Mouse (Mus musculus): ENCODE measurements at regions not wholly inside any gene's neighbourhood (a gene's known extent, or its start where the extent isn't known, plus 50 kb on each side); places are given as distances from the start of the nearest gene placed in this dataset.

DNA sequence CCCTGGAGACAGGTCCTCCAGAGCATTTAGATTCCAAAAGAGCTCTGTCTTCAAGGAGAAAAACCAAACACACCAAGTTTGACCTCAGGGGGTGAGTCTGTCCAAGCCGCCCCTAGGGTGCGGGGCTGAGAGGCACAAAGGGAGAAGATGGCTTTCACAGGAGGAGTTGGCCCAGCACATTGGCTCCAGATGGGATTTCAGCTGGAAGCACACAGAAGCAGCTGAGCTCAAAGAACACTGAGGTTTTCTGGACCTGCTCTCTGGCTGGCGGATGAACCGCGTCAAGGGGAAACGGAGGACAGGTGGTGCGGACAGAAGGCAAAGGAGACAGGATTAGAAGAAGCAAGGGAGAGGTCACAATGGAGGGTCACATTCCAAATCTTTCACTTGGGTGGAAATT lies 466.9 kb downstream of the Prss52 start:
- Histone ChIP-seq H3K9ac (replicated peaks; ENCODE audit: low read depth, low read length) (no peak overlapping the region), H3K27ac (ENCODE audit: low read depth) (no peak overlapping the region), H3K4me2 (ENCODE audit: low read depth, low read length) (no peak overlapping the region), H3K4me3 (ENCODE audit: low read depth, low read length) (no peak overlapping the region), H3K36me3 (replicated peaks; ENCODE audit: control insufficient read depth, insufficient read depth, low read length) (no peaks in the 10 kb centered on the region), H3K27me3 (ENCODE audit: control insufficient read depth, insufficient read depth, low read length) (no peaks in the 10 kb centered on the region; the same call in 1 of the 2 replicates), H3K4me1 (ENCODE audit: control insufficient read depth, insufficient read depth) (no peaks in the 10 kb centered on the region), H3K9me3 (replicated peaks; ENCODE audit: control insufficient read depth, low read length) (no peaks in the 10 kb centered on the region)
- TF ChIP-seq CTCF (IDR thresholded peaks at IDR 0.05; ENCODE audit: low read depth) (no peak), EP300 (IDR thresholded peaks at IDR 0.05; ENCODE audit: low read depth) (no peak)
- DNase-seq (ENCODE audit: low spot score): no peak
- WGBS: 88% methylated on average over 7 of the region's 7 CpGs
- ATAC-seq (ENCODE audit: insufficient read depth, low read depth): no peak

- H3K27ac ChIP-seq (ENCODE audit: low read depth): no peak overlapping the region
- ATAC-seq (ENCODE audit: insufficient read depth, low read depth) (no peak), DNase-seq (ENCODE audit: low spot score) (no peak)
- H3K9ac ChIP-seq (replicated peaks; ENCODE audit: low read depth, low read length): no peak overlapping the region
- no peak overlapping the region for H3K4me3 ChIP-seq (ENCODE audit: low read depth, low read length)
- H3K36me3 ChIP-seq (replicated peaks; ENCODE audit: control insufficient read depth, insufficient read depth, low read length): no peaks in the 10 kb centered on the region
- H3K4me1 ChIP-seq (ENCODE audit: control insufficient read depth, insufficient read depth): no peaks in the 10 kb centered on the region
- peaks cover 4% of the 10 kb centered on the region; the same call in 1 of the 2 replicates for H3K27me3 ChIP-seq (ENCODE audit: control insufficient read depth, insufficient read depth, low read length)
- no peak overlapping the region for H3K4me2 ChIP-seq (ENCODE audit: low read depth, low read length)
- H3K9me3 ChIP-seq (replicated peaks; ENCODE audit: control insufficient read depth, low read length): no peaks in the 10 kb centered on the region
- no peak for TF ChIP-seq CTCF (IDR thresholded peaks at IDR 0.05; ENCODE audit: low read depth)
- TF ChIP-seq EP300 (IDR thresholded peaks at IDR 0.05; ENCODE audit: low read depth): no peak
- 62% methylated on average over 2 of the region's 2 CpGs for WGBS
These were observed 468.7 kb downstream of the Prss52 start for GRCm38 (mm10) chr14:64572756-64573155.

GRCm38 (mm10) chr14:64573773-64574172 lies 469.7 kb downstream of the Prss52 start:
- Histone ChIP-seq H3K4me2 (ENCODE audit: low read depth, low read length) (no peak overlapping the region), H3K4me1 (ENCODE audit: control insufficient read depth, insufficient read depth) (no peaks in the 10 kb centered on the region), H3K27ac (ENCODE audit: low read depth) (no peak overlapping the region), H3K27me3 (ENCODE audit: control insufficient read depth, insufficient read depth, low read length) (peaks cover 4% of the 10 kb centered on the region; the same call in 1 of the 2 replicates), H3K9me3 (replicated peaks; ENCODE audit: control insufficient read depth, low read length) (no peaks in the 10 kb centered on the region), H3K9ac (replicated peaks; ENCODE audit: low read depth, low read length) (no peak overlapping the region), H3K36me3 (replicated peaks; ENCODE audit: control insufficient read depth, insufficient read depth, low read length) (no peaks in the 10 kb centered on the region), H3K4me3 (ENCODE audit: low read depth, low read length) (no peak overlapping the region)
- ATAC-seq (ENCODE audit: insufficient read depth, low read depth) (no peak), DNase-seq (ENCODE audit: low spot score) (no peak)
- 58% methylated on average over 5 of the region's 5 CpGs for WGBS
- TF ChIP-seq CTCF (IDR thresholded peaks at IDR 0.05; ENCODE audit: low read depth) (no peak), EP300 (IDR thresholded peaks at IDR 0.05; ENCODE audit: low read depth) (no peak)

DNA sequence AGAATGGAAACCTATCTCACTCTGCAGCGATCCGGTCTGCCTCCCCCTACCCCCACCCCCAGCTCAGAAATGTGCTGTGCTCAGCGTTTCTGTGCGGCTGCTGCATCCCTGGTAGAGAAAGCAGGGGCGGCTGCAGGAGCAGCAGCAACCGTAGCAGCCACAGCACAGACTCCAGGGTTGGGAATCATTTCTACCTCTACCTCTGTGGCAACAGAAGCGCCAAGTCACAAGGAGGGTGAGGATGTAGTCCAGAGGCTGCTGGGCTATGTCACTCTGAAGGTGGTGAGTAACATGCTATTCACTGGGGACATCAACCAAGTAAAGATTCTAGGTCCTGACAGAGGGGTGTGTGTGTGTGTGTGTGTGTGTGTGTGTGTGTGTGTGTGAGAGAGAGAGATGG lies 470.2 kb downstream of the Prss52 start:
- Histone ChIP-seq H3K27me3 (ENCODE audit: control insufficient read depth, insufficient read depth, low read length) (peaks cover 4% of the 10 kb centered on the region; the same call in 1 of the 2 replicates), H3K4me3 (ENCODE audit: low read depth, low read length) (no peak overlapping the region), H3K4me1 (ENCODE audit: control insufficient read depth, insufficient read depth) (no peaks in the 10 kb centered on the region), H3K36me3 (replicated peaks; ENCODE audit: control insufficient read depth, insufficient read depth, low read length) (no peaks in the 10 kb centered on the region), H3K27ac (ENCODE audit: low read depth) (no peak overlapping the region), H3K4me2 (ENCODE audit: low read depth, low read length) (no peak overlapping the region), H3K9ac (replicated peaks; ENCODE audit: low read depth, low read length) (no peak overlapping the region), H3K9me3 (replicated peaks; ENCODE audit: control insufficient read depth, low read length) (no peaks in the 10 kb centered on the region)
- WGBS: 39% methylated on average over 7 of the region's 7 CpGs
- no peak for TF ChIP-seq EP300 (IDR thresholded peaks at IDR 0.05; ENCODE audit: low read depth)
- TF ChIP-seq CTCF (IDR thresholded peaks at IDR 0.05; ENCODE audit: low read depth): no peak
- ATAC-seq (ENCODE audit: insufficient read depth, low read depth) (no peak), DNase-seq (ENCODE audit: low spot score) (no peak)

- Histone ChIP-seq H3K27me3 (ENCODE audit: control insufficient read depth, insufficient read depth, low read length) (peaks cover 4% of the 10 kb centered on the region; the same call in 1 of the 2 replicates), H3K36me3 (replicated peaks; ENCODE audit: control insufficient read depth, insufficient read depth, low read length) (no peaks in the 10 kb centered on the region), H3K9ac (replicated peaks; ENCODE audit: low read depth, low read length) (no peak overlapping the region), H3K4me3 (ENCODE audit: low read depth, low read length) (no peak overlapping the region), H3K27ac (ENCODE audit: low read depth) (no peak overlapping the region), H3K4me2 (ENCODE audit: low read depth, low read length) (no peak overlapping the region), H3K9me3 (replicated peaks; ENCODE audit: control insufficient read depth, low read length) (no peaks in the 10 kb centered on the region), H3K4me1 (ENCODE audit: control insufficient read depth, insufficient read depth) (no peaks in the 10 kb centered on the region)
- DNase-seq (ENCODE audit: low spot score) (no peak), ATAC-seq (ENCODE audit: insufficient read depth, low read depth) (no peak)
- 60% methylated on average over 6 of the region's 6 CpGs for WGBS
- TF ChIP-seq CTCF (IDR thresholded peaks at IDR 0.05; ENCODE audit: low read depth) (no peak), EP300 (IDR thresholded peaks at IDR 0.05; ENCODE audit: low read depth) (no peak)
These were observed 470.7 kb downstream of the Prss52 start for GRCm38 (mm10) chr14:64574773-64575172.

GRCm38 (mm10) chr14:64575954-64576353 lies 471.9 kb downstream of the Prss52 start:
- ATAC-seq (ENCODE audit: insufficient read depth, low read depth): no peak
- no peak overlapping the region for H3K9ac ChIP-seq (replicated peaks; ENCODE audit: low read depth, low read length)
- no peak overlapping the region for H3K4me2 ChIP-seq (ENCODE audit: low read depth, low read length)
- 35% methylated on average over 4 of the region's 4 CpGs for WGBS
- no peak overlapping the region for H3K27ac ChIP-seq (ENCODE audit: low read depth)
- TF ChIP-seq EP300 (IDR thresholded peaks at IDR 0.05; ENCODE audit: low read depth) (no peak), CTCF (IDR thresholded peaks at IDR 0.05; ENCODE audit: low read depth) (no peak)
- no peak for DNase-seq (ENCODE audit: low spot score)
- no peaks in the 10 kb centered on the region for H3K4me1 ChIP-seq (ENCODE audit: control insufficient read depth, insufficient read depth)
- H3K4me3 ChIP-seq (ENCODE audit: low read depth, low read length): no peak overlapping the region
- no peaks in the 10 kb centered on the region for H3K9me3 ChIP-seq (replicated peaks; ENCODE audit: control insufficient read depth, low read length)
- H3K27me3 ChIP-seq (ENCODE audit: control insufficient read depth, insufficient read depth, low read length): peaks cover 14% of the 10 kb centered on the region; the same call in 1 of the 2 replicates
- no peaks in the 10 kb centered on the region for H3K36me3 ChIP-seq (replicated peaks; ENCODE audit: control insufficient read depth, insufficient read depth, low read length)
